Mouse (Mus musculus) embryonic facial prominence, embryonic 14.5 days (tissue): ENCODE results near the gene Srbd1. TPM values are rescaled to one million over a fixed set of nuclear protein-coding genes. Genes with fewer than 3 reads are reported as not detected.

Source experiments
- polyA plus RNA-seq: library from polyadenylated mRNA; unstranded; fragments of >200 nt; fragmentation: Nextera tagmentation; extraction: Ambion mirVana; gene quantifications from 2 replicates; pipeline ENCODE4 v1.2.1, GENCODE M21; 2014

The Srbd1 gene
- polyA plus RNA-seq, 1 experiment from 2014 or later = 9.3 TPM

Other genes with a start within 250 kb of the Srbd1 start
- 8.7 and 9.7 TPM in 2 replicates for gene Prkce, start 22.6 kb upstream of the Srbd1 start, polyA plus RNA-seq